Mouse (Mus musculus) heart, postnatal 4 days (tissue): ENCODE measurements around the gene Esrra. TPM values are rescaled to one million over a fixed set of nuclear protein-coding genes. Genes with fewer than 3 reads are reported as not detected.
"Not testable (repeated sequence)": the region's sequence is repeated elsewhere in the genome, so short reads cannot be mapped to it uniquely, and the experiment has no call there.

ENCODE experiments used
- DNase-seq: peaks from one replicate; pipeline ENCODE4 v3.0.0; 2021
- microRNA-seq, 2 experiments: library from miRNA; unstranded; fragments of <30 nt; microRNA quantifications; one replicate each; pipeline ENCODE4 v1.2.0; 2021 to 2022
- total RNA-seq, 2 experiments: library from RNA; stranded (reverse); gene quantifications; 2 replicates each; pipeline ENCODE4 v1.2.3; 2021

The Esrra gene
- total RNA-seq, 2 experiments from 2014 or later: 111 to 119 TPM

DNA sequence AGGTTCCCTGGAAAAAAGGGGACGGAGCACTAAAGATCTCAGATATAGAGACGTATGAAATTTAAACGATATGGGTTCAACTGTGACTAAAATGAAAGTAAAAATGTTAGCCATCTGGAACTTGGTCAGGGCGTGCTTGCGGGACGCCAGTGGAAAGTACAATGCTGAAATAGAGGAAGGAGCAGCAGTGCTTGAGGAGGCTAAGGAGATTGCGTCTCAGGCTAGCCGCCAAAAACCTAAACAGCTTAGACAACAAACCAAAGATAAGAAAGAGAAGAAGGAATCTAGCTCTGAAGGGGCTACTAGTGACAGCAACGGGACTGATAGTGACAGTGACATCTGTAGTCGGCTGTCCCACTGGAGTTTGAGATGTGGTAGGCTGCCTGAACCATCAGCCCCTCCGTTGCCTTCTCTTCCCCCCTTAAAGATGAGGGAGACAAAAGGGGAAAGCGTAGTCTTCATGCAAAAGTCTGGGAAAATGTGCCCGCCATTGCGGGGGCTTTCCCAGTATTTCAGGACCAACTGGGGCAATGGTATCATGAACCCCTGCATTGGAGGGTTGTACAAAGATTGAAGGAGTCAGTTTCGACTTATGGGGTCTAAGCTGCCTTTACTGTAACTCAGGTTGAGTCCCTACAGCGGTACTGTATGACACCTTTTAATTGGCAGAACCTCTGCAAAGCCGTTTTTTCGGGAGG is 25.9 kb downstream of the Esrra start:
- not testable (repeated sequence) for DNase-seq

GRCm38 (mm10) chr19:6893731-6894451 is 27.7 kb downstream of the Esrra start:
- no peak for DNase-seq

DNA sequence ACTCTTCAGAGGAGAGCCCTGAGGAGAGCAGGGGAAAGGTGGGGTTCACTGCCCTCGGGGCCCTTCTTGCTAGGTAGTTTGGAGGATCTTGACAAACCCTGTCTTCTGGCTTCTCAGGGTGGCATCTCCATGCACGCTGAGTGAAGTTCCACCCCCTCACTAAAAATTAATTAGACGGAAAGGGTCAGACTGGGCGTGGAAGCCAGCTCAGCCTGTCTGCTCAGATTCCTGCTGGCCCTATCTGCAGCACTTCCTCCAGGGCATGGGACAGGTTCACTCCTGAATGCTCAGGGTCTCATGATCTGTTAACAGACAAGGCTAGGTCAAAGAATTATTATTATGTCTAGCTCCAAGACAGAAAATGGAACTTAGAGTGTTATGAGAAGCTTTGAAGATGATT is 29.1 kb downstream of the Esrra start:
- DNase-seq: no peak

DNA sequence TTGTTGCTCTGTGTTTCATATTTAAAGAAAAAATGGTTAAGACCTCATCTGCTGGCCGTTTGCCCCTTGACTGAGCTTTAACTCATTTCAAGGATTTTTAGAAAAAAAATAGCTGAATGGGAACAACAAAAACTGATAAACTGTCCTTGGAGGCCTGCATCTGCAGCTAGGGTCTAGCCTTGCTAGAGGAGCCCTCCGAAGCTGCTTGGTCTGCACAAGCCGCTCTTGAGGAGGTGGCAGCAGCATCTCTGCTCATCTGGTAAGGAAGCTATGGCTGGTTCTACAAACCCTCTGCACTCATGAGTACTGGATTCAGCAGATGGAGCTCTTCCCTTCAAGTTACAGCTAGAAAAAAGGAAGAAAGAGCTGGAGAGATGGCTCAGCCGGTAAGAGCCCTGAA is 43.6 kb downstream of the Esrra start:
- DNase-seq: no peak

DNA sequence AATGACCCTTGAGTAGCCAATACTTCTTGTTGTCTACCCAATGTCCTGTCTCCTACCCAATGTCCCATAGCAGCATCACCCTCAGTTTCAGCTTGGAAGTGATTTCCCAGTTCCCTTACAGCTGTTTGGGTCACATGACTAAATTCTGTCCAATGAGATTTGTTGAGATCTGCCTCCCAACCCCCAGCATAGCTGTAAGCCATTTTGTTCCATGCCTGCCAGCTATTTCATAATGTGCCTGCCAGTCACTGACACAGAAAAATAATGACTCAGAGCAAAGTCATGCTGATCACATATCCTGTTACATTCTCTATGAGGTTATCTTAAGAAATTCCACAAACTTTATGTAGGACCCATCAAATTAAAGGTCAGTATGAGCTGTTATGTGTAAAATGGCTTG is 44.8 kb downstream of the Esrra start:
- no peak for DNase-seq

GRCm38 (mm10) chr19:6875834-6876233 is 45.8 kb downstream of the Esrra start:
- DNase-seq: no peak

GRCm38 (mm10) chr19:6874257-6874656 is 47.4 kb downstream of the Esrra start:
- no peak for DNase-seq

GRCm38 (mm10) chr19:6872701-6873100 is 48.9 kb downstream of the Esrra start:
- no peak for DNase-seq

DNA sequence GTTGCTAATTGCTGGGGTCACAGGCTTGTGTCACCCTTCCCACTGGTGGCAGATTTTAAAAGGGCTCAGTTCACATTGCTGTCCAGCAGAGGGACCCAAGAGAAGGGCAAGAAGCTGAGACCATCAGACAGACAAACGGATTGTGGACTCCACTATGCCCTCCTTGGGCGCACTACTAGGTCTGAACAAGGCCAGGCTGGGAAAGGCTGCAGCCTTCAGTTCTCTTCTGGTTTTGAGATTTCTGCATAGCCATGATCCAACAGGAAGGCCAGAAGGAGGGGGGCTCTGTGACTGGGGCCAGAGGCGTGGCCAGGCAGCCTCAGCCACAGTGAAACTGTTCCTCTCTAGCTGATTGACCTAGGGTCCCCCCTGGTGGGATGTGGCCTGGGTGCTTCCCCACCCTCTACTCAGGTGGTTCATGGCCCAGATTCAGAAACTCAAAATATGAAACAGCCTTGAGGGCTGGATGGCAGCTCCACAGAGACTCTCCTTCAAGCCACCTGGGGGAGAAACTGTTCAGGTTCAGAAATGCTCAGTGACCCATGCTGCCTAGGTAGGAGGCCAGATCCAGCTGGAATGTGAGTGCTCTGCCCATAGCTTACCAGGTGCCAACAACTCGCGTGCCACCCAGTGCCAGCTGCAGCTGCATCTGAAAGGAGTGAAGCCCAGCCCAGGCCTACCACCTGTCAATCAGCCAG is 49.9 kb downstream of the Esrra start:
- no peak for DNase-seq

- peak; percentile 50 for DNase-seq
Observed at GRCm38 (mm10) chr19:6869355-6869754, 52.3 kb downstream of the Esrra start.

GRCm38 (mm10) chr19:6861451-6861850 is 60.2 kb downstream of the Esrra start:
- no peak for DNase-seq

Small RNA genes lying within 50 kb of the gene (microRNA-seq; reads per million reads assigned to microRNA genes)
- 7.0 to 10.0 reads per million in 2 experiments for gene Mir6990

Other genes with a start within 250 kb of the Esrra start
- 10 to 100 TPM; 22.6 to 28.7 TPM for gene Rps6ka4, start 81.2 kb downstream of the Esrra start, total RNA-seq
- under 1 TPM; 0.41 to 0.52 TPM for gene Ccdc88b, start 63.6 kb downstream of the Esrra start, total RNA-seq
- gene Trmt112, start 12.1 kb downstream of the Esrra start, total RNA-seq: 10 to 100 TPM; 34.4 to 35.5 TPM
- gene Prdx5, start 11.7 kb downstream of the Esrra start, total RNA-seq: 100 to 1,000 TPM; 309 to 336 TPM
- not detected for gene Catsperz, start 3.6 kb upstream of the Esrra start, total RNA-seq
- gene Kcnk4, start 12.7 kb upstream of the Esrra start, total RNA-seq: under 1 TPM in 1 of 2 experiments, not detected in 1; 0.56 TPM
- gene Bad, start 20.0 kb upstream of the Esrra start, total RNA-seq: 10 to 100 TPM; 29.6 to 30.5 TPM
- gene Gpr137, start 20.7 kb upstream of the Esrra start, total RNA-seq: 10 to 100 TPM; 18.7 to 21.4 TPM
- gene Ppp1r14b, start 53.2 kb upstream of the Esrra start, total RNA-seq: 100 to 1,000 TPM; 243 to 246 TPM
- gene Plcb3, start 54.7 kb upstream of the Esrra start, total RNA-seq: 10 to 100 TPM; 17.4 to 19.9 TPM
- gene Fkbp2, start 58.7 kb upstream of the Esrra start, total RNA-seq: 10 to 100 TPM; 23.5 to 26.6 TPM
- 100 to 1,000 TPM; 263 to 265 TPM for gene Vegfb, start 65.8 kb upstream of the Esrra start, total RNA-seq
- 10 to 100 TPM; 48.7 to 49.2 TPM for gene Dnajc4, start 70.8 kb upstream of the Esrra start, total RNA-seq
- 10 to 100 TPM; 27.2 to 29.0 TPM for gene Nudt22, start 74.3 kb upstream of the Esrra start, total RNA-seq
- gene Trpt1, start 74.3 kb upstream of the Esrra start, total RNA-seq: 10 to 100 TPM; 22.6 to 25.7 TPM
- gene Fermt3, start 97.7 kb upstream of the Esrra start, total RNA-seq: 1 to 10 TPM; 3.5 to 3.7 TPM
- 100 to 1,000 TPM; 139 to 151 TPM for gene Stip1, start 118.2 kb upstream of the Esrra start, total RNA-seq
- gene Macrod1, start 135.0 kb upstream of the Esrra start, total RNA-seq: 100 to 1,000 TPM; 107 to 126 TPM
- 1 to 10 TPM; 1.8 to 2.1 TPM for gene Flrt1, start 183.9 kb upstream of the Esrra start, total RNA-seq